Mouse (Mus musculus) olfactory bulb, adult 2 months (tissue): ENCODE results near the gene Ambp.

Experiments
- CTCF ChIP-seq: fragments of 200-500 bp; IDR thresholded peaks from 2 replicates; pipeline ENCODE4 v1.5.1; 2012; ENCODE audit warnings: low read depth, mild to moderate bottlenecking, low read length, moderate library complexity; ENCODE audit not compliant: insufficient read depth
- POLR2A ChIP-seq: fragments of 200-500 bp; IDR thresholded peaks from 2 replicates; pipeline ENCODE4 v1.6.1; 2012; ENCODE audit warnings: mild to moderate bottlenecking, low read depth, low read length, moderate library complexity; ENCODE audit not compliant: insufficient read depth

- no peak for TF ChIP-seq POLR2A
- TF ChIP-seq CTCF: no peak
Observed at GRCm38 (mm10) chr4:63129891-63130624, 24.5 kb downstream of the Ambp start.
